Mouse (Mus musculus) liver (tissue): Measurements from ENCODE around the gene Dnah7c.
A peak's percentile ranks its signal among the peaks of the same experiment; 100 is the strongest.
"Not testable (repeated sequence)": the region's sequence is repeated elsewhere in the genome, so short reads cannot be mapped to it uniquely, and the experiment has no call there.

Source experiments
- DNase-seq: peaks from one replicate; pipeline ENCODE4 v3.0.0-alpha.2; 2020; ENCODE audit warnings: mixed read lengths

Gene Dnah7c

DNA sequence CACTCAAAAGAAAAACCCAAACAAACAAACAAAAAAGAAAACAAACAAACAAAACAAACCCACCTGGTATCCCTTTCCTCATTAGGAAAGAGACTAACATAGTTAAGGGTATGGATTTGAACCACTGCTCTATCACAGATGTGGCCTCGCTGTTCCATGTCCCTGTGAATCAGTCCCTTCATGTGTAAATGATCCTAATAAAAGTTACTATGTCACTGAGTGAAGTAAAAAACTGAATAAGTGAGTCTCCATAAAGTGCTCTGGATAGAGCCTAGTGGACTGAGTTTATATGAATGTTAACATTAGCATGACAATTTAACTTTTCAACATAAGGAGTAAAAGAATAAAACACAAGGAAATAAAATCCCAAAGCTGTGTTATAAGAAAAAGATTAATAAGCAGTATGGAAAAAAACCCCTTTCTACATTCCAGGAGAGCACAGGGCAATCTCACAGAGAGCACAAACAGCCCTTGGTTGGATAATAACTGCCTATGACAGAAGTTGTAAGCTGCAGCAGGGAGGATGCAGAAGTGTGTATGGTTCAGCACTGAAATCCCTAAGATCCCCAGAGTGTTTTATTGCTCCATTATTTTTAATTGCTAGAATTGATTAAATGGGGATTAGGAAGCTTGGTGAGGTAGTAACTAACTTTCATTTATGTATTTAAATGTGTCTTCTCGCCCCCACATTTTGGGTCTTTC is 308.2 kb downstream of the Dnah7c start:
- DNase-seq, result not testable (repeated sequence)

DNA sequence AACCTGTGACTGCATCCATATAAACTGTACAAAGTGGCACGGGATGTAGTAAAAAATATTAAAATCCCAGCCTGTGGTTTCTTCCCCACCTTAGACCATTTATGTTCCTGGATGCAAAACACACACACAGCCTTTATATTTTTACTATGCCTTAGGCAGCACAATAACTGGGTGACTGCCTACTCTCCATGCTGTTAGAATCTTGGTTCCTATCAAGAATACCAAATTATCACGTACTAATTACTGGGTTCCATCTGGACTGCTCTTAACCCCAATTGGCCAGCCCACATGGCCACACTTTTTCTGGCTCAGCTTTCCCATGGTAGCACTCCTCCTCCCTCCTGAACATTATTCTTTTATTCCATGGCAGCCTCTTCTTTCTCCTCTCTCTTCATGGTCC is 309.1 kb downstream of the Dnah7c start:
- DNase-seq, result not testable (repeated sequence)

DNA sequence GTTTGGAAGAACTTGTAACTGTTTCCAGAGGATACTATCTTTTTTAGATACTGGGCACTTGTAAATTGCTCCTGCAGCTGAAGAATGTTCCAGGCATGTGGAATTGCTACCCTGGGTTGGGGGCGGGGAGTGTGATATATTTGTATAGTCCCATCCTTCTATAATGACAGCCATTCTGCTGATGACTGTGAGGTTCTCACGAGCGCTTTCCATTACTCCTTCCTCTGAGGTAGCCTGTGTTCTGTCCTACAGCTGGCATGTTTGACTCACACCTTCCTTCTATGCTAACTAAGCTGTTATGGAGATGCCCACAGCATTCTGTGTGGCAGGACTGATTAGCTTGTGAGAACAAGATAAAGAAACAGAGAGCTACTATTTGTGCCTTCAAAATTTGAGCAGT is 339.2 kb downstream of the Dnah7c start:
- DNase-seq, result not testable (repeated sequence)

DNA sequence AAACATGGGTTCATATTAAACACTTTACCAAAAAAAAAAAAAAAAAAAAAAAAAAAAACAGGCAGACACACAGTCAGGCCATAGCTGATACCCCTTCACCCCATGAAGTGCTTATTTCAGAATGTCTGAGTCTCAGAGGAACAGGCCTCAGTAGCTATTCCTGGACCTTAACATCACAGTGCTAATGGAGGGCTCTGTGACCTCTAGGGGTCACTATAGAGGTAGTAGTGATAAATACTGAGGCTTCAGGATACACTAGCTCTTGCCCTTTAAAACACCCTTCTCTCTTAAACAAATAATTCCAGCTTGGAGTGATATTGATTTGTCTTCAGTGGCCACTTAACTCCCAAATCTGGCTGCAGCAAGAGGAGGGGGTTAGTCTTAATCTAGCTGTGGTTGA is 343.9 kb downstream of the Dnah7c start:
- DNase-seq, result not testable (repeated sequence)

DNA sequence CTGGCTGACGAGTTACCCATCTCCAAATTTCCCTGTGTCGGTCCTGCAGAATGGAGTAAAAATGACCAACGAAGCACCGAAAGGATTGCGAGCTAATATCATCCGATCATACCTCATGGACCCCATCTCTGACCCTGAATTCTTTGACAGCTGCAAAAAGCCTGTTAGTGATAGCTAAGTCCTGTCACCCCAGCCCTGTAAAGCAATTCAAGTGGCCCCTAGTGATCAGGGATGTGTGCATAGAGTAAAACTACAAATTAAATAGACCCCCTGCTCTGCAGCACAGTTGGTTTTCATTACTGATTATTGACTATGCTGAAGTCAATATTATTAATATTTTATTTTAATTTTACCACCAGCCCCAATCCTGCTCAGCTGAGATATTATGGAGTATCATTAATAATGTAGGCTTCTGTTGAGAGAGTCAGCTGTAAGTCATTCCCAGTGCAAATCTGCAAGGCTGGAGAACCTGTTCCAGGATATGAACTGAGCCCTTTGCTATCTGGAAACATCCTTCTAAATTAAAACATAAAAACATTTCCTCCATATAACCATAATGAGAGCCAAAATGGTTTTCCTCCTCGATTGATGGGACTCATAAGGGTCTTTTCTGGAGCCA is 344.8 kb downstream of the Dnah7c start:
- not testable (repeated sequence) for DNase-seq

GRCm38 (mm10) chr1:46782227-46782626 is 356.8 kb downstream of the Dnah7c start:
- DNase-seq, result not testable (repeated sequence)

- no peak for DNase-seq
Observed at GRCm38 (mm10) chr1:46805074-46805473, 379.7 kb downstream of the Dnah7c start.

GRCm38 (mm10) chr1:46808630-46809029 is 383.2 kb downstream of the Dnah7c start:
- not testable (repeated sequence) for DNase-seq

- DNase-seq, result no peak
Observed at GRCm38 (mm10) chr1:46817934-46818333, 392.5 kb downstream of the Dnah7c start.

DNA sequence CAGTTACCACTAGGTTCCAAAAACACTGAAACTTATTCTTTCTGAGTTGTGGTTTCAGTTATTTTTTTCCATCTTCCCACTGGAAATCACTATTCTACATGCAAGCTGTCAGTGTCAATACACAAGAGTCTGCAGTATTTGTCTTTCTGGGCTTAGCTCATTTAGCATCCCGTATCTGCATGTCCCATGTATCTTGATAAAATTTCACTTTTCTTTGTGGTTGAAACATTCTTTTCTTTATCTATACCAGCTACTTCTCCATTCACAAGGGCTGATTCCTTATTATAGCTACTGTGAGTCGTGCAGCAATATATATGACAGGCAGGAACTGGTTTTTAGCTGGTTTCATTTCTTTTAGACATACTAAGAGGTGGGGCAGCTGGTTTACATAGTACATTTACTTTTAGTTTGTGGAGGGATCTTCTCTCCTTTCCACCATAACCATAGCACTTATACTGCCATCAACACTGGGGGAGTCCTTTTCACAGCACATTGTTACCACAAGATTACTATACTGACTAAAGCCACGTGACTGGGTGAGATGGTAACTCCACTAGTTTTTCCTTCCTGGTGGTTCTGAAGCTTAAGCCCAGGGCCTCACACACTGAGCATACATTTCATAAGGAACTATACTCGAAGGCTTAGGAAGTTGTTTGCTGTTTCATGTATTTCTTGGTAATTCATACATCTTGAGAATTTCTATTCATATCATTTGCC is 397.0 kb downstream of the Dnah7c start:
- DNase-seq, result no peak

- no peak for DNase-seq
Observed at GRCm38 (mm10) chr1:46830066-46830843, 404.9 kb downstream of the Dnah7c start.

DNA sequence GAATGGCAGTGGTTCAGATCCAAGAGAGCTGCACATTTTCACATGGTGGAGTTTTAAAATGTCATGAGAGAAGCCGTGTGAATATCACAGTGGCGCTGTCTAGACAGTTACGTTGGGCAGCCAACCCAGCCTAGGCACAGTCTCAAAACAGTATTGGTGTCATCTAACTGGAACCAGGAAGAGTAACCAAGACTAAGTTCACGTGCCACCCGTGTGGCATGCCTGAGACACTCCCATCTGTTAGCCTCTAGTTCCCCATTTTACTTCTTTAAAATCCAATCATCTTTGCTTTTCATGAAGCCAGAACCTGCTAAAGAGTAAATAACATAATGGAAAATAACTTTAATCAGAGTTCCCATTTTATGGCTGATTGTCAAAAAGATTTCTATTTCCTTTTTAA is 406.5 kb downstream of the Dnah7c start:
- DNase-seq, result no peak

GRCm38 (mm10) chr1:46843406-46843805 is 418.0 kb downstream of the Dnah7c start:
- DNase-seq, result no peak

GRCm38 (mm10) chr1:46844281-46844680 is 418.9 kb downstream of the Dnah7c start:
- DNase-seq, result no peak

- no peak for DNase-seq
Observed at GRCm38 (mm10) chr1:46845221-46845620, 419.8 kb downstream of the Dnah7c start.

- DNase-seq, result peak; percentile 19
Observed at GRCm38 (mm10) chr1:46849758-46850157, 424.4 kb downstream of the Dnah7c start.

GRCm38 (mm10) chr1:46851586-46851985 is 426.2 kb downstream of the Dnah7c start:
- DNase-seq, result no peak

GRCm38 (mm10) chr1:46852216-46852599 is 426.8 kb downstream of the Dnah7c start:
- DNase-seq, result no peak

DNA sequence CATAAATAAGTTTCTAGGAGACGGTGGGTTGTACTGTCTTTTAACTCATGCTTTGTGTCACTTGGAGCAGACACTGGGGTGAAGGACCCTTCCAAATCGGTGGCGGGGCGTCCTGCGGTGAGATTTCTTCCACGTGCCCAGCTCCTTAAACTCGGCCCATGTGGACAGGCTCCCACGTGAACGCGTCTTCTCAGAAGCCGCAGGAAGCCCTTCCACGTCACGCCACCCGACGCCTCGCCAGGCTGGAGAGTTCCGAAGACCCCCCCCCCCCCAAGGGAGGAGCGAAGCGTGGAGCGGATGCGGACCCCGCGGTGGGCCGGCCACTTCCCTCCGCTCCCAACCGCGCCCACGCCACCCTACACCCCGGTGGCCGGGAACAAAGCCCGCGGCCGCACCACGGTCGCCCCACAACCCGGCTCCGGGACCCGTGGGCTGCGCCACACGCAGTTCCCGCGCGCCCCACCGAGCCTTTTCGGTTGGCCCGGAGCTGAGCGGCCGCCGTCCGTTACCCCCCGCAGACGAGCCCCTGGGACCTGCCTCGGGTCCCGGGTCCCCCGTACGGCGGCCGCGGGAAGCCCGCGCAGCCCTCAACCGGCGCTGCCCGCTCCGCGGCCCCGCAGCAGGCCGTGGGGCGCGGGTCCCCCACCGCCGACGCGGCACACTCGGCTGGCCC is 427.3 kb downstream of the Dnah7c start:
- peak; percentile 71 for DNase-seq

GRCm38 (mm10) chr1:46853317-46854035 is 428.1 kb downstream of the Dnah7c start:
- DNase-seq, result peak; percentile 94

DNA sequence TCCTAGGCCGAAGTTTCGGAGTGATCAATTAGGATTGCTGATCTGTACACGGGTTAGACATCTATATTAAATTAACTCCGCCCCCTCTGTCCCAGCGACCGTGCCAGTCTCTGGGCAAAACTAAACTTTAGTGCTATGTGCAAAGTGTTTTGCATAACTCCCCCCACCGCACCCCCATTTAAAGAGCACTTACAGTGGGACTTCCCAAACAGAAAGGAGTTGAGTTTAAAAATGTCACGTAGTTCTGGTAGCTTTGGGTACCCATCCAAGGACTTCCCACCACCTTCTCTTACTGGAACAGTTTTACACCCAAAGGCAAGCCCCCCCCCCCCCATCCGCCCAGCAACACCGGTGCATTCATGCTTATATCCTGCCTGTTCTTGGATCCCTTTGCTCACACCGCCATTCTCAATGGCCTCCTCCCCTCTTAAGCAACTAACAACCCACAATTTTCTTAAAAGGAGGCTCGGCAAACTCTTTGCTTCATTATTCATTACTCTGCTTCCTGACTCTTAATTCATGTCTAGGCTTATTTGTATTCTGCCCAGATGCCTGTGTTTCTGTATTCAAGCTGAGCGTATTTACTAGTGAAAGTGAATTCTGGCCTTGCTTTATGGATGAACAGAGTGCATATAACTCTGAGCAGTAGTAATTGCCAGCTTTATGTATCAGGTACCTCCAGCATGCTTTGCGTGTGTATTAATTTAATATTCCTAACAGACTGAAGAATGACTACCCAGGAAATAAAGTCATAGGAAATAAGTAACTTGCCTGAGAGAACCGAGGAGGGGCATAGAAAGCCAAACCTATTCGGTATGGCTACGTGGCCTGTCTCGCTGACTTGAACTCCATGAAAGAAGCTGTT is 428.9 kb downstream of the Dnah7c start:
- DNase-seq, result no peak
